Mouse (Mus musculus) olfactory bulb, adult 2 months (tissue): ENCODE measurements around the gene Ttyh3.

Experiments used
- CTCF ChIP-seq: fragments of 200-500 bp; IDR thresholded peaks from 2 replicates; pipeline ENCODE4 v1.5.1; 2012; ENCODE audit warnings: low read depth, mild to moderate bottlenecking, low read length, moderate library complexity; ENCODE audit not compliant: insufficient read depth
- POLR2A ChIP-seq: fragments of 200-500 bp; IDR thresholded peaks from 2 replicates; pipeline ENCODE4 v1.6.1; 2012; ENCODE audit warnings: mild to moderate bottlenecking, low read depth, low read length, moderate library complexity; ENCODE audit not compliant: insufficient read depth

GRCm38 (mm10) chr5:140575381-140575866 lies 73.4 kb downstream of the Ttyh3 start:
- TF ChIP-seq POLR2A (no peak), CTCF (no peak)
